Mouse (Mus musculus) cortical plate, adult 2 months (tissue): ENCODE measurements around the gene Mrm1.

Experiments used
- CTCF ChIP-seq: fragments of 200-500 bp; IDR thresholded peaks from 2 replicates; pipeline ENCODE4 v1.5.1; 2011; ENCODE audit warnings: mild to moderate bottlenecking, control low read depth, low read length; ENCODE audit not compliant: insufficient read depth; ENCODE audit errors: extremely low read depth
- POLR2A ChIP-seq: fragments of 200-500 bp; IDR thresholded peaks from 2 replicates; pipeline ENCODE4 v1.6.1; 2011; ENCODE audit warnings: mild to moderate bottlenecking, low read length, control low read depth; ENCODE audit not compliant: insufficient read depth; ENCODE audit errors: extremely low read depth

- TF ChIP-seq POLR2A (no peak), CTCF (no peak)
These were observed 22.3 kb downstream of the Mrm1 start for GRCm38 (mm10) chr11:84797026-84797425.
